Mouse (Mus musculus): Measurements from ENCODE around the gene Tmem210. TPM values are rescaled to one million over a fixed set of nuclear protein-coding genes. Genes with fewer than 3 reads are reported as not detected.

Gene Tmem210
- total and polyA plus RNA-seq, 3 experiments, result not detected

GRCm38 (mm10) chr2:25290101-25290815 is 2.3 kb downstream of the Tmem210 start:
- no peaks in the 10 kb centered on the region for H3K9me3 ChIP-seq (replicated peaks; ENCODE audit: insufficient read depth, low read length)
- H3K79me2 ChIP-seq (ENCODE audit: control insufficient read depth, insufficient read depth, low read length, poor library complexity), result no peaks in the 10 kb centered on the region
- TF ChIP-seq JUND (IDR thresholded peaks at IDR 0.05; ENCODE audit: low read depth, low read length), result no peak
- TF ChIP-seq CHD2 (IDR thresholded peaks at IDR 0.05; ENCODE audit: low read length), result no peak
- no peak for TF ChIP-seq ELF1 (IDR thresholded peaks at IDR 0.05; ENCODE audit: low read depth, low read length)
- TF ChIP-seq UBTF (IDR thresholded peaks at IDR 0.05; ENCODE audit: borderline replicate concordance, insufficient read depth, low read depth, low read length), result no peak
- no peak for TF ChIP-seq ZMIZ1 (IDR thresholded peaks at IDR 0.05; ENCODE audit: low read depth, low read length)
- TF ChIP-seq TAL1 (IDR thresholded peaks at IDR 0.05; ENCODE audit: low read length), result no peak
- no peak for TF ChIP-seq ZNF384 (IDR thresholded peaks at IDR 0.05; ENCODE audit: low read depth, low read length)
- TF ChIP-seq ZKSCAN1 (IDR thresholded peaks at IDR 0.05; ENCODE audit: low read depth, low read length), result no peak
- TF ChIP-seq KAT2A (conservative IDR thresholded peaks at IDR 0.05; ENCODE audit: low read depth, low read length), result no peak
- no peak for TF ChIP-seq RAD21 (IDR thresholded peaks at IDR 0.05; ENCODE audit: low read depth, low read length)
- TF ChIP-seq ZC3H11A (IDR thresholded peaks at IDR 0.05; ENCODE audit: low read depth, low read length), result no peak
- no peak for TF ChIP-seq HCFC1 (IDR thresholded peaks at IDR 0.05; ENCODE audit: low read depth, low read length)
- TF ChIP-seq CHD1 (IDR thresholded peaks at IDR 0.05; ENCODE audit: low read depth, low read length), result no peak
- no peak for TF ChIP-seq SMC3 (IDR thresholded peaks at IDR 0.05; ENCODE audit: low read depth, low read length)
- TF ChIP-seq EP300 (IDR thresholded peaks at IDR 0.05; ENCODE audit: low read depth in 1 of 2, low read length in 2 of 2), result no peak
- H3K27me3 ChIP-seq (ENCODE audit: control insufficient read depth in 1 of 2, insufficient read depth in 2 of 2, low read length in 2 of 2), result no peaks in the 10 kb centered on the region
- H3K36me3 ChIP-seq (ENCODE audit: control insufficient read depth in 1 of 2, insufficient read depth in 2 of 2, low read length in 2 of 2), result peaks cover 0 to 11% of the 10 kb centered on the region in 2 experiments; a peak in 2 of 4 replicates
- no peak overlapping the region for H3K27ac ChIP-seq (ENCODE audit: control insufficient read depth, low read depth, low read length)
- no peak overlapping the region for H3K9ac ChIP-seq (ENCODE audit: control insufficient read depth, low read depth, low read length, poor library complexity, severe bottlenecking)
- H3K4me1 ChIP-seq (ENCODE audit: control insufficient read depth in 1 of 2, insufficient read depth in 2 of 2, low read length in 2 of 2), result peaks cover 7 to 35% of the 10 kb centered on the region in 2 experiments
- DNase-seq (ENCODE audit: low read depth, low spot score), result no peak
- H3K4me3 ChIP-seq (ENCODE audit: control insufficient read depth in 1 of 2, insufficient read depth in 1 of 2, low read depth in 2 of 2, low read length in 2 of 2), result no peak overlapping the region

- no peak overlapping the region for H3K4me3 ChIP-seq (ENCODE audit: control insufficient read depth in 1 of 2, insufficient read depth in 1 of 2, low read depth in 2 of 2, low read length in 2 of 2)
Observed at GRCm38 (mm10) chr2:25290816-25291130, 2.8 kb downstream of the Tmem210 start.

More at GRCm38 (mm10) chr2:25290816-25291130, 2.8 kb downstream of the Tmem210 start:
- DNase-seq (ENCODE audit: low read depth, low spot score), result no peak
- no peaks in the 10 kb centered on the region for H3K27me3 ChIP-seq (ENCODE audit: control insufficient read depth in 1 of 2, insufficient read depth in 2 of 2, low read length in 2 of 2)
- H3K4me1 ChIP-seq (ENCODE audit: control insufficient read depth in 1 of 2, insufficient read depth in 2 of 2, low read length in 2 of 2), result peaks cover 7 to 34% of the 10 kb centered on the region in 2 experiments
- no peaks in the 10 kb centered on the region for H3K9me3 ChIP-seq (replicated peaks; ENCODE audit: insufficient read depth, low read length)
- H3K9ac ChIP-seq (ENCODE audit: control insufficient read depth, low read depth, low read length, poor library complexity, severe bottlenecking), result no peak overlapping the region
- TF ChIP-seq SIN3A (IDR thresholded peaks at IDR 0.05; ENCODE audit: low read length) (no peak), ETS1 (IDR thresholded peaks at IDR 0.05; ENCODE audit: low read depth, low read length) (no peak), EP300 (IDR thresholded peaks at IDR 0.05; ENCODE audit: low read depth in 1 of 2, low read length in 2 of 2) (no peak), MYC (IDR thresholded peaks at IDR 0.05; ENCODE audit: low read depth, low read length) (no peak), RCOR1 (IDR thresholded peaks at IDR 0.05; ENCODE audit: low read depth, low read length) (no peak)
- peaks cover 0 to 11% of the 10 kb centered on the region in 2 experiments; a peak in 2 of 4 replicates for H3K36me3 ChIP-seq (ENCODE audit: control insufficient read depth in 1 of 2, insufficient read depth in 2 of 2, low read length in 2 of 2)
- H3K27ac ChIP-seq (ENCODE audit: control insufficient read depth, low read depth, low read length), result no peak overlapping the region
- H3K79me2 ChIP-seq (ENCODE audit: control insufficient read depth, insufficient read depth, low read length, poor library complexity), result no peaks in the 10 kb centered on the region

All from MEL (cell line).